Mouse (Mus musculus): ENCODE results near the gene Il1f10.

Gene Il1f10

GRCm38 (mm10) chr2:24290896-24291295, at the start of gene Il1f10:
TSS of gene Il1f10 (plus strand) at chr2:24291196.
- in situ Hi-C loops (cut with MboI; ENCODE audit: low pct_unique_long_range_greater_than_20kb in 1 of 2, low sequenced_read_pairs in 2 of 2, unreplicated experiment in 1 of 2), result loop anchor here in 1 of 2 experiments (10.0 kb wide), 1 partner anchor 114 kb away; no protein-coding TSS in a partner anchor

- in situ Hi-C loops (cut with MboI; ENCODE audit: low pct_unique_long_range_greater_than_20kb in 1 of 2, low sequenced_read_pairs in 2 of 2, unreplicated experiment in 1 of 2), result no loop called here
Observed at GRCm38 (mm10) chr2:24267503-24267902, 23.5 kb upstream of the Il1f10 start.

DNA sequence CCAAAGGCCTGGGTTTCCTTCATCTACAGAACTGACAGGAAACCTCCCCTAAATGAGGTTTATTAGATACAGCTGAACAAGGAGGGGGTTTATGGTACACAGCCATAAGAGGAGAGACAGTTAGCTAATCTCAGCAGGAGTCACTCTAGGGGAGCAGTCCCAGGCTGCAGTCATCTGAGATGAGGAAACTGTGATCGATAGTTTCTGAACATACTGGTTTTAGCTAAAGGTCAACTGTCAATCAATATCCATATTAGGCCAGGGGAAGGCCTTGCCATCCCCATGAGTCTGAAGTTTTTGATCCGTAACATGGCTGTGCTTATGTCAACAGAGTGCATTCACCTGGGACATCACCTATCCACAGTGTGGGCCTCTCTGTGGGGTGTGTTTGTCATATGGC, 17.4 kb upstream of the Il1f10 start:
- in situ Hi-C loops (cut with MboI; ENCODE audit: low pct_unique_long_range_greater_than_20kb in 1 of 2, low sequenced_read_pairs in 2 of 2, unreplicated experiment in 1 of 2), result no loop called here

- in situ Hi-C loops (cut with MboI; ENCODE audit: low pct_unique_long_range_greater_than_20kb in 1 of 2, low sequenced_read_pairs in 2 of 2, unreplicated experiment in 1 of 2), result no loop called here
Observed at GRCm38 (mm10) chr2:24275146-24275545, 15.8 kb upstream of the Il1f10 start.

DNA sequence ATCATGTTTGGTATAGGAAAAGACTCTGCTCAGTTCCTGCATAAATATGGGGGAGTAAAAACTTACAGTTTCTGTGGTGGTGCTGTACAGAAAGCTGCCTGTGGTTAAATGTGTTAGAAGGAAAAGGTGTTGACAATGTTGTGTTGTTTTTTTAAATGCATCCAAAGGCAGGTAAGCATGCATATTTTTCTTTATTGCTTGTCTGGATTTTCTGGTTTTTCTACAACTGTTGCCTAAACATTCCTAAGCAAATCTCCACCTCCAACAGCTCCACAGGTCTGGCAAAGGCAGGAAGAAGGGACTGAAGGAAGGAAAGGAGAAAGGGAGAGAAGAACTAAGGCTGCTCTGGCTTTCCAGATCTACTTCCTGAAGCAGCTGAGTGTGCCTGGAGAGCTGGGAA, 14.3 kb upstream of the Il1f10 start, which contains the start of gene Il1f5:
Gene Il1f5, plus strand, starts transcription at position 301 of the 400 bp plus-strand sequence.
- in situ Hi-C loops (cut with MboI; ENCODE audit: low pct_unique_long_range_greater_than_20kb in 1 of 2, low sequenced_read_pairs in 2 of 2, unreplicated experiment in 1 of 2), result no loop called here

DNA sequence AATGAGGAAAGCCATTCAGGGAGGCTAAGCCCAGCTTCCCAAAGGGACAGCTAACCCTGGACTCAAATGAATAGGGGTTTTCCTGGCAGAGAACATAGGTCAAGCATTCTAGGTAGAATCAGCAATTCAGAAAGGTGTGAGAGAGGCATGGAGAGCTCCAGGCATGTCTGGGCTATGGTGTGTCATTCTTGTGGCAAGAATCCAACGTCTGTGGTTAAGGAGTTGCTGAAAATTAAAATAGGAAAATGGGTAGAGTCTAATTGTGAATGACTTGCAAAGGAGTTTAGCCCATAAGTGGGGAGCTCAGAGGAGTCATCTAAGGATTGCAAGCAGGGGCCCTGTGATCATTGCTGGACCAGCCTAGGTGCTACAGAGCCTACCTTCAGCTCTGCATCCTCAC, 3.6 kb downstream of the Il1f10 start:
- in situ Hi-C loops (cut with MboI; ENCODE audit: low pct_unique_long_range_greater_than_20kb in 1 of 2, low sequenced_read_pairs in 2 of 2, unreplicated experiment in 1 of 2), result loop anchor here in 1 of 2 experiments (10.0 kb wide), 1 partner anchor 110 kb away; no protein-coding TSS in a partner anchor

DNA sequence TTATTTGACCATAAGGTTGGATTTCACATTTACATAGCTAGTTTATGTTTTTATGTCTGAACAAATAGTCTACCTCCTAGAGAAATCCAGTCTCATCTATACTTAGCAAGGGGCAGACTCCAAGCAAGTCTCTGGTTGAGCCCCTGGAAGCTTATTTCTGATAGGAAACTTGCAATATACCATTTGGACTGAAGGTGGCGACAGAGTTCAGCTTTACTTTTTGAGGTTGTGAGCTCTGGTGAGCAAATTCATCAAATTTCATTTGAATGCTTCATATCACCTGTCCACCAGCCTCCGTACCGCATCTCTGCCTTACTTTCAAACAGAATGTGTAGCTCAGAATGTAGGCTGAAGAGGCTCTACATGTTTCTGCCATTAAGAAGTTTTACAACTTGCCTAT, 5.8 kb downstream of the Il1f10 start:
- in situ Hi-C loops (cut with MboI; ENCODE audit: low pct_unique_long_range_greater_than_20kb in 1 of 2, low sequenced_read_pairs in 2 of 2, unreplicated experiment in 1 of 2), result loop anchor here in 1 of 2 experiments (10.0 kb wide), 1 partner anchor 108 kb away; no protein-coding TSS in a partner anchor

- in situ Hi-C loops (cut with MboI; ENCODE audit: low pct_unique_long_range_greater_than_20kb in 1 of 2, low sequenced_read_pairs in 2 of 2, unreplicated experiment in 1 of 2), result no loop called here
Observed at GRCm38 (mm10) chr2:24311302-24312001, 20.5 kb downstream of the Il1f10 start.

DNA sequence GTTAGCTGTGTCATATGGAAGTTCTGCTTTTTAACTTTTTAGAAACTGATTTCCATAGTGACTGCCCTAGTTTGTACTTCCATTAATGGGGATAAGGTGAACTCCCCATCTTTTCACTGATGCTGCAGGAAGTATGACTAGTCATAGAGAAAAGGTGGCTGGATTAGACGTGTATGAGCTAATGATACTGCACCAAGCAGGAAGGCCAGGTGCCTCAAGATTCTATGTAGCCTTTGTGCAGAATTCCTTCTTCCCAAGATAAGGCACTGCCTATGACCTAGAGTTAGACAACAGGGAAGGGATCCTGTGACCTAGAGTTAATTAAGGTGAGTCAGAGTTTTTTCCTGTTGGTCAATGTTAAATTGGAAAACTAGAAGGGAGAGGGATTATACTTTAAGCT, 25.9 kb downstream of the Il1f10 start:
- in situ Hi-C loops (cut with MboI; ENCODE audit: low pct_unique_long_range_greater_than_20kb in 1 of 2, low sequenced_read_pairs in 2 of 2, unreplicated experiment in 1 of 2), result no loop called here

GRCm38 (mm10) chr2:24317919-24318598, 27.1 kb downstream of the Il1f10 start:
- in situ Hi-C loops (cut with MboI; ENCODE audit: low pct_unique_long_range_greater_than_20kb in 1 of 2, low sequenced_read_pairs in 2 of 2, unreplicated experiment in 1 of 2), result no loop called here

- in situ Hi-C loops (cut with MboI; ENCODE audit: low pct_unique_long_range_greater_than_20kb in 1 of 2, low sequenced_read_pairs in 2 of 2, unreplicated experiment in 1 of 2), result no loop called here
Observed at GRCm38 (mm10) chr2:24335333-24335732, 44.3 kb downstream of the Il1f10 start.

DNA sequence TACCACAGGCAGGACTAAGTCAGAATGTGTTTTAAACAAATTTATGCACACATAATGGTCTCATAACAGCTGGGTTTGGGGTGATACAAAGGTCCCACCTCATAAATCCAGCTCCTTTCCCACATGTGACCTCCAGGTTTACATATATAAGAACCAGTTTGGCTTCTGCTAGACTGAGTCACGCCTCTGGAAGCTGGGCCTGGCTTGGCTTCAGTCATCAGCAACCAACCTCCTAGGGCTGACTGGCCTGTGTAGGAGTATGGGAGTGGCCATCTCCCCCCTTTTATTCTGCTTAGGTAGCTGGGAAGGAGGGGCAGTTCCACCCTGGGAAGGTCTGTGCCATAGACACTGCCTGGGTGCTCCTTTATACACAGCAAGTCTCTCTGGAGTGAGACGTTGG, 45.5 kb downstream of the Il1f10 start, which contains the start of gene Il1rn:
Gene Il1rn, plus strand, starts transcription at position 309 of the 400 bp plus-strand sequence.
- in situ Hi-C loops (cut with MboI; ENCODE audit: low pct_unique_long_range_greater_than_20kb in 1 of 2, low sequenced_read_pairs in 2 of 2, unreplicated experiment in 1 of 2), result no loop called here

DNA sequence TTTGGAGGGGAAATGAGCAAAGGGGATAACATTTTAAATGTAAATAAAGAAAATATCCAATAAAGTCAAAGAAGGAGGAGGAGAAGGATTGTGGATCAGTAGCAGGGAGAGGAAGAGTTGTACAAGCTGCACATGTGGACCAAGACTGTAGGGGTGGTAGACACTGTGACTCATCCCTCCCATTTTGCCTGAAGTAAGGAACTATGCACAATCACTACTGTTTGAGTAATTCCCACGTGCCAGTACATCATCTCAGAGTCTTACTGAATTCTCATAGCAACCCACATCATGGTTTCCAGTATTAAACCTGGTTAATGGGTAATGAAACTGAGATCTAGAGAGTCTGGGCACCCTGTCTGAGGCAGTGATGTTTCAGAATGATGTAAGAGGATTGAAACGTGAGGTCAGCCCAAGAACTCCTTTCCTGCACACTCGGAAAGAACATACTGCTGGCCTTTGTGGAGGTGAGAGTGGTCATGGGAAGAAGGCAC, 50.4 kb downstream of the Il1f10 start:
- in situ Hi-C loops (cut with MboI; ENCODE audit: low pct_unique_long_range_greater_than_20kb in 1 of 2, low sequenced_read_pairs in 2 of 2, unreplicated experiment in 1 of 2), result no loop called here
